Mouse (Mus musculus) lung, adult 2 months (tissue): ENCODE measurements around the gene Hspa12a.

Source experiments
- CTCF ChIP-seq: fragments of 200-500 bp; IDR thresholded peaks from 2 replicates; pipeline ENCODE4 v1.5.1; 2011; ENCODE audit warnings: mild to moderate bottlenecking, low read length, control low read depth; ENCODE audit not compliant: insufficient read depth
- POLR2A ChIP-seq: fragments of 200-500 bp; IDR thresholded peaks from 2 replicates; pipeline ENCODE4 v1.6.1; 2011; ENCODE audit warnings: low read depth, mild to moderate bottlenecking, control low read depth, low read length, borderline replicate concordance; ENCODE audit errors: extremely low read depth

- no peak for TF ChIP-seq CTCF
- no peak for TF ChIP-seq POLR2A
Observed at GRCm38 (mm10) chr19:58759423-58759822, 184.0 kb downstream of the Hspa12a start, which contains the start of gene Pnliprp2.
